Mouse (Mus musculus): ENCODE measurements around the gene Krtap19-1. TPM values are rescaled to one million over a fixed set of nuclear protein-coding genes. Genes with fewer than 3 reads are reported as not detected.
A peak's percentile ranks its signal among the peaks of the same experiment; 100 is the strongest.

Krtap19-1 gene
- total RNA-seq, 1 experiment = not detected

- no peaks in the 10 kb centered on the region for H3K4me1 ChIP-seq (ENCODE audit: control insufficient read depth in 2 of 2, insufficient read depth in 2 of 2, low read length in 2 of 2, poor library complexity in 1 of 2)
- no peaks in the 10 kb centered on the region for H3K36me3 ChIP-seq (ENCODE audit: control insufficient read depth, insufficient read depth, low read length, poor library complexity, severe bottlenecking)
- TF ChIP-seq CHD2 (IDR thresholded peaks at IDR 0.05; ENCODE audit: low read depth, low read length) (no peak), MAFK (IDR thresholded peaks at IDR 0.05; ENCODE audit: insufficient read depth, low read depth, low read length) (no peak), HCFC1 (IDR thresholded peaks at IDR 0.05; ENCODE audit: borderline replicate concordance, insufficient read depth, low read length) (no peak), ZC3H11A (IDR thresholded peaks at IDR 0.05; ENCODE audit: borderline replicate concordance, low read depth, low read length) (no peak), ZNF384 (IDR thresholded peaks at IDR 0.05; ENCODE audit: low read depth, low read length) (no peak)
- in situ Hi-C loops (cut with MboI; ENCODE audit: low sequenced_read_pairs in 2 of 2, unreplicated experiment in 2 of 2) = no loop called here
- H3K9ac ChIP-seq (ENCODE audit: insufficient read depth, low read depth, low read length, poor library complexity, severe bottlenecking) = no peak within 1 kb of the TSS
- H3K9me3 ChIP-seq (ENCODE audit: control insufficient read depth, insufficient read depth, low read depth, low read length) = no peaks in the 10 kb centered on the region
- DNase-seq (ENCODE audit: low read depth, low spot score) = no peak
- H3K4me3 ChIP-seq (ENCODE audit: insufficient read depth in 1 of 2, low read depth in 1 of 2, low read length in 2 of 2, poor library complexity in 1 of 2, severe bottlenecking in 1 of 2) = no peak within 1 kb of the TSS
- no peak within 1 kb of the TSS for H3K27ac ChIP-seq (ENCODE audit: insufficient read depth, low read depth, low read length, poor library complexity, severe bottlenecking)
These were observed 5.0 kb upstream of the Krtap19-1 start, which contains the start of gene Krtap19-2 for GRCm38 (mm10) chr16:88874169-88874568. Gene Krtap19-2, minus strand, starts transcription at chr16:88874269.

- DNase-seq (ENCODE audit: low read depth, low spot score) = no peak
- in situ Hi-C loops (cut with MboI; ENCODE audit: low sequenced_read_pairs in 2 of 2, unreplicated experiment in 2 of 2) = no loop called here
- no peaks in the 10 kb centered on the region for H3K9me3 ChIP-seq (ENCODE audit: control insufficient read depth, insufficient read depth, low read depth, low read length)
- TF ChIP-seq MAFK (IDR thresholded peaks at IDR 0.05; ENCODE audit: insufficient read depth, low read depth, low read length) (no peak), ZNF384 (IDR thresholded peaks at IDR 0.05; ENCODE audit: low read depth, low read length) (no peak), CHD2 (IDR thresholded peaks at IDR 0.05; ENCODE audit: low read depth, low read length) (no peak), HCFC1 (IDR thresholded peaks at IDR 0.05; ENCODE audit: borderline replicate concordance, insufficient read depth, low read length) (no peak), ZC3H11A (IDR thresholded peaks at IDR 0.05; ENCODE audit: borderline replicate concordance, low read depth, low read length) (no peak)
- H3K36me3 ChIP-seq (ENCODE audit: control insufficient read depth, insufficient read depth, low read length, poor library complexity, severe bottlenecking) = no peaks in the 10 kb centered on the region
- H3K4me3 ChIP-seq (ENCODE audit: insufficient read depth in 1 of 2, low read depth in 1 of 2, low read length in 2 of 2, poor library complexity in 1 of 2, severe bottlenecking in 1 of 2) = no peak overlapping the region
- no peaks in the 10 kb centered on the region for H3K4me1 ChIP-seq (ENCODE audit: control insufficient read depth in 2 of 2, insufficient read depth in 2 of 2, low read length in 2 of 2, poor library complexity in 1 of 2)
- H3K27ac ChIP-seq (ENCODE audit: insufficient read depth, low read depth, low read length, poor library complexity, severe bottlenecking) = no peak overlapping the region
- H3K9ac ChIP-seq (ENCODE audit: insufficient read depth, low read depth, low read length, poor library complexity, severe bottlenecking) = no peak overlapping the region
These were observed 4.3 kb downstream of the Krtap19-1 start for GRCm38 (mm10) chr16:88864887-88865407.

- no peaks in the 10 kb centered on the region for H3K4me1 ChIP-seq (ENCODE audit: control insufficient read depth in 2 of 2, insufficient read depth in 2 of 2, low read length in 2 of 2, poor library complexity in 1 of 2)
- H3K4me3 ChIP-seq (ENCODE audit: insufficient read depth in 1 of 2, low read depth in 1 of 2, low read length in 2 of 2, poor library complexity in 1 of 2, severe bottlenecking in 1 of 2) = no peak overlapping the region
- in situ Hi-C loops (cut with MboI; ENCODE audit: low sequenced_read_pairs in 2 of 2, unreplicated experiment in 2 of 2) = no loop called here
- peak; percentile 29 for DNase-seq (ENCODE audit: low read depth, low spot score)
- TF ChIP-seq ZC3H11A (IDR thresholded peaks at IDR 0.05; ENCODE audit: borderline replicate concordance, low read depth, low read length) (peak; percentile 66; the same call in 1 of the 2 replicates), CHD2 (IDR thresholded peaks at IDR 0.05; ENCODE audit: low read depth, low read length) (no peak)
- no peak overlapping the region for H3K27ac ChIP-seq (ENCODE audit: insufficient read depth, low read depth, low read length, poor library complexity, severe bottlenecking)
- no peak overlapping the region for H3K9ac ChIP-seq (ENCODE audit: insufficient read depth, low read depth, low read length, poor library complexity, severe bottlenecking)
- H3K9me3 ChIP-seq (ENCODE audit: control insufficient read depth, insufficient read depth, low read depth, low read length) = no peaks in the 10 kb centered on the region
- H3K36me3 ChIP-seq (ENCODE audit: control insufficient read depth, insufficient read depth, low read length, poor library complexity, severe bottlenecking) = no peaks in the 10 kb centered on the region
These were observed 17.8 kb downstream of the Krtap19-1 start for GRCm38 (mm10) chr16:88851450-88851849.

GRCm38 (mm10) chr16:88848558-88848957, 20.7 kb downstream of the Krtap19-1 start:
- Histone ChIP-seq H3K4me3 (ENCODE audit: insufficient read depth in 1 of 2, low read depth in 1 of 2, low read length in 2 of 2, poor library complexity in 1 of 2, severe bottlenecking in 1 of 2) (no peak overlapping the region), H3K9ac (ENCODE audit: insufficient read depth, low read depth, low read length, poor library complexity, severe bottlenecking) (no peak overlapping the region), H3K4me1 (ENCODE audit: control insufficient read depth in 2 of 2, insufficient read depth in 2 of 2, low read length in 2 of 2, poor library complexity in 1 of 2) (no peaks in the 10 kb centered on the region), H3K36me3 (ENCODE audit: control insufficient read depth, insufficient read depth, low read length, poor library complexity, severe bottlenecking) (no peaks in the 10 kb centered on the region), H3K27ac (ENCODE audit: insufficient read depth, low read depth, low read length, poor library complexity, severe bottlenecking) (no peak overlapping the region), H3K9me3 (ENCODE audit: control insufficient read depth, insufficient read depth, low read depth, low read length) (no peaks in the 10 kb centered on the region)
- TF ChIP-seq ZNF384 (IDR thresholded peaks at IDR 0.05; ENCODE audit: low read depth, low read length) (no peak), ZC3H11A (IDR thresholded peaks at IDR 0.05; ENCODE audit: borderline replicate concordance, low read depth, low read length) (no peak), HCFC1 (IDR thresholded peaks at IDR 0.05; ENCODE audit: borderline replicate concordance, insufficient read depth, low read length) (no peak), MAFK (IDR thresholded peaks at IDR 0.05; ENCODE audit: insufficient read depth, low read depth, low read length) (no peak), CHD2 (IDR thresholded peaks at IDR 0.05; ENCODE audit: low read depth, low read length) (no peak)
- DNase-seq (ENCODE audit: low read depth, low spot score) = no peak
- in situ Hi-C loops (cut with MboI; ENCODE audit: low sequenced_read_pairs in 2 of 2, unreplicated experiment in 2 of 2) = no loop called here

- TF ChIP-seq HCFC1 (IDR thresholded peaks at IDR 0.05; ENCODE audit: borderline replicate concordance, insufficient read depth, low read length) (no peak), ZC3H11A (IDR thresholded peaks at IDR 0.05; ENCODE audit: borderline replicate concordance, low read depth, low read length) (no peak), MAFK (IDR thresholded peaks at IDR 0.05; ENCODE audit: insufficient read depth, low read depth, low read length) (no peak), ZNF384 (IDR thresholded peaks at IDR 0.05; ENCODE audit: low read depth, low read length) (no peak), CHD2 (IDR thresholded peaks at IDR 0.05; ENCODE audit: low read depth, low read length) (no peak)
- DNase-seq (ENCODE audit: low read depth, low spot score) = no peak
- Histone ChIP-seq H3K9ac (ENCODE audit: insufficient read depth, low read depth, low read length, poor library complexity, severe bottlenecking) (no peak overlapping the region), H3K27ac (ENCODE audit: insufficient read depth, low read depth, low read length, poor library complexity, severe bottlenecking) (no peak overlapping the region), H3K4me3 (ENCODE audit: insufficient read depth in 1 of 2, low read depth in 1 of 2, low read length in 2 of 2, poor library complexity in 1 of 2, severe bottlenecking in 1 of 2) (no peak overlapping the region), H3K4me1 (ENCODE audit: control insufficient read depth in 2 of 2, insufficient read depth in 2 of 2, low read length in 2 of 2, poor library complexity in 1 of 2) (no peaks in the 10 kb centered on the region), H3K36me3 (ENCODE audit: control insufficient read depth, insufficient read depth, low read length, poor library complexity, severe bottlenecking) (no peaks in the 10 kb centered on the region), H3K9me3 (ENCODE audit: control insufficient read depth, insufficient read depth, low read depth, low read length) (no peaks in the 10 kb centered on the region)
- in situ Hi-C loops (cut with MboI; ENCODE audit: low sequenced_read_pairs in 2 of 2, unreplicated experiment in 2 of 2) = no loop called here
These were observed 21.8 kb downstream of the Krtap19-1 start for GRCm38 (mm10) chr16:88847363-88847762.
